Mouse (Mus musculus) layer of hippocampus, adult 2 months (tissue): ENCODE results near the gene 4930426L09Rik. TPM values are rescaled to one million over a fixed set of nuclear protein-coding genes. Genes with fewer than 3 reads are reported as not detected.

Experiments
- DNase-seq, 2 experiments: peaks; one replicate each; pipeline ENCODE4 v3.0.0; 2022; ENCODE audit warnings: low spot score in 2 of 2
- H3K27ac ChIP-seq: fragments of 200-600 bp; 2 replicates; pipeline ENCODE4 v1.8.1; 2022
- H3K4me3 ChIP-seq: fragments of 200-600 bp; 2 replicates; pipeline ENCODE4 v1.8.1; 2022; ENCODE audit warnings: mild to moderate bottlenecking
- CTCF ChIP-seq: fragments of 200-600 bp; conservative IDR thresholded peaks from 2 replicates; pipeline ENCODE4 v1.8.1; 2022; ENCODE audit warnings: antibody characterized with exemption, mild to moderate bottlenecking, moderate library complexity
- total RNA-seq, 2 experiments: library from RNA; stranded (reverse); gene quantifications; 2 replicates each; pipeline ENCODE4 v1.2.3; 2021

Gene 4930426L09Rik
- total RNA-seq, 2 experiments from 2014 or later = 0.88 to 1.2 TPM

DNA sequence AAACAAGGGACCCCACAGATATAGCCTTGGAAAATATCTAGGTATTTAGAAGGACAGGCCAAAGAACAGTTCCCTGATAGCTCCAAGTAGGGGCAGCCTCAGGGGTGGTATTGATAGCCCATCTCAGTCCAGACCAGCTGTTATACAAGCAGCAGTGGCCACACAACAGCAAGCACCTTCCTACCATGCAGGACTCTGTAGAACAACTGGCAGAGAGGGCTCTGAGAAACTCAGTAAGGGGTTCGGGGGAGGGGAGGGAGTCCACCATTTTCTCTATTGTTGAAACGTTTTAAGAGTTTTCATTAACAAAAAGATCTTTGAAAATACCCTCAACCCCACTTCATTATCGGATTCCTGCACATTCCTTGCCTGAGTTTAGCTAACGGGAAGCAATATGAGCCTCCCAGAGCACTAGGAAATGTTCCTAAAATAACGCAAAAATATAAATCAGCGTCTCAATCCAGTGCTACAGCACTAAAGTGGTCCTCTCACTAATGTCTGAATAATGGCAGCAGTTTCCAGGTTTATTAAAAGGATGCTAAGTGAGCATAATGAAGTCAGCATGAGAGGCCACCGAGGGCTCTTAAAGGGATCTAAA lies 37.7 kb upstream of the 4930426L09Rik start:
- Histone ChIP-seq H3K4me3 (no peak overlapping the region), H3K27ac (no peak overlapping the region)
- no peak for DNase-seq
- no peak for TF ChIP-seq CTCF

DNA sequence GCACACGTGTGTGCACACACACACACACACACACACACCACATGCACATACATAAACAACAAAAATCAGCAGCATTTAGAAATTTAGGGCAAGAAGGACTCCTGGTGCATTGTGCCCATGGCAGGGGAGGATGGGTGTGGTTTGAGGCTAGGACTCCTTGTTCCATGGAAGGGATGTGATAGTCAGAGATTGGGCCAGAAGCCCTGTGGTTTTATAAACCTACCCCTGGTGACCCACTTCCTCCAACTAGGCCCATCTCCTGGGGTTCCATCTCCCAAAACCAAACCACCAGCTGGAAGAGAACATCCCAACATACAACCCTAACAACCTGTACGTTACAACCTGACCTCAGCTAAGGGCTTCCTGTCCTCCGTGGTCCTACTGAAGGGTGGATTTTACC lies 35.6 kb upstream of the 4930426L09Rik start:
- H3K4me3 ChIP-seq = no peak overlapping the region
- no peak for DNase-seq
- no peak for TF ChIP-seq CTCF

DNA sequence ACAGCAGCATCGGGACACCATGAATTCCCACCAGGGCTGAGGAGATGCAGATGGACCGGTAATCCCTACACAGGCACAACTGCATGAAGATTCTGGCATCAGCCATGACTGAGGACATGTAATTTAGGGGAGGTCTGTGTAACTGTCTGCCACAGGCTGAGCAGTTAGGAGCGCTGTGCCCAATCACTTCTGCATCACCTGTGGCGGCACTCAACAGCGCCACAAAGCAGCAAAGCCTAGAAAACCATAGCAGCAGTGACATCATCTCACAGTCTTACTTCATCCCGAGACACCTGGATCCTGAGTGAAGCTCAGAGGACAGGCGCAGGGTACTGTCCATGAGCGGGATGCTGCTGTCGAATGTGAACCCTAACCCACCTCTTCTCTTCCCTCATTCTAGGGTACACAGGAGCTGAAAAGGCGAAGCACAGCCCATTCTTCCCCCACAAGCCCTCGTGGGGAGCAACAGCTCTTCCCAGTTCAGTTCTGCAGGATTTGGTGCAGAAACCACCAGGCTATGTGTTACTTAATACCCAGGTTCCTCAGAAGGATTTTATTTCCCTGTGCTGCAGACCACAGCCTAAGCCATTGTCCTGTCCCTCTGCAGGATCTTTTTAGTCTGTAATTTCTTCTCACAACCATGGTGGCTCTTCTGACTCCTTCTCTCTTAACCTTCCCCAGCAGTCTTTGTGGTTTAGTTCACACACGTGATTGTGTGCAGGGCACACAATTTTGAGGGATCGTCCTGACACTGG lies 34.7 kb upstream of the 4930426L09Rik start:
- H3K4me3 ChIP-seq = no peak overlapping the region
- no peak for TF ChIP-seq CTCF
- H3K27ac ChIP-seq = no peak overlapping the region
- no peak for DNase-seq

More for the DNA sequence above, 35.6 kb upstream of the 4930426L09Rik start:
- H3K27ac ChIP-seq = no peak overlapping the region

DNA sequence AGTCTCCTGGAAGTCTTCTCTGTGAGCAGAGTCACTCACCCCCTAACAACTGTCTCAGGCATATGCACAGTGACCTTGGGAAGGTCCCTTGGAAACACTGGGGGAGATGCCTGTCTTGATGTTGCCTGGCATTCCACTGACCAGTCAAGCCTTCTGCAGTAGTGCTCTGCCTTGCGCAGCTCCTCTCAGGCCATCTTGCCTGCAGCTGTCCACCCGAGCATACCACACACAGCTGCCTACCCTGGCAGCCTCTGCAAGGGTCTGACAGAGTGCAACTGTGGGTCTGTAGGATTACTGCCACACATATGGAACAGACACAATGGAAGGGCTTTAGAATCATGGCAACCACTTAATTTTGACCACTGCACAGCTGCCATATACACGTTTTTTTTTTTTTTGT lies 33.0 kb upstream of the 4930426L09Rik start:
- H3K4me3 ChIP-seq = no peak overlapping the region
- TF ChIP-seq CTCF = no peak
- no peak overlapping the region for H3K27ac ChIP-seq
- DNase-seq = no peak

DNA sequence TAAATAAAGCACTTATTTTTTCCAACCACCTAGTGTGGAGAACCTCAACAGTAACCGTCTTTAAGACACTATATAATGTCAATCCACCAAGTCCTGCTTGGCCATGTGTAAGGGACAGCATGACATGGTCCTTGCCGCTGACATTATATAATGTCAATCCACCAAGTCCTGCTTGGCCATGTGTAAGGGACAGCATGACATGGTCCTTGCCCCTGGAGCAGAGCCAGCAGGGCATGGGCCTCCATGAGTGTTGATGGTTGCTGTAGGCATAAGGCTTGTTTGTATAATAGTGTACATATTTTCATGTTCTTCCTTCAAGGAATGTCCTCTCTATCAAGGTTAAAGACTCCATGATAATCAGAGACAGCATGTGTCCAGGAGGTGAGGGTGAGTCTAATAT lies 32.2 kb upstream of the 4930426L09Rik start:
- Histone ChIP-seq H3K4me3 (no peak overlapping the region), H3K27ac (no peak overlapping the region)
- TF ChIP-seq CTCF = no peak
- DNase-seq = no peak

DNA sequence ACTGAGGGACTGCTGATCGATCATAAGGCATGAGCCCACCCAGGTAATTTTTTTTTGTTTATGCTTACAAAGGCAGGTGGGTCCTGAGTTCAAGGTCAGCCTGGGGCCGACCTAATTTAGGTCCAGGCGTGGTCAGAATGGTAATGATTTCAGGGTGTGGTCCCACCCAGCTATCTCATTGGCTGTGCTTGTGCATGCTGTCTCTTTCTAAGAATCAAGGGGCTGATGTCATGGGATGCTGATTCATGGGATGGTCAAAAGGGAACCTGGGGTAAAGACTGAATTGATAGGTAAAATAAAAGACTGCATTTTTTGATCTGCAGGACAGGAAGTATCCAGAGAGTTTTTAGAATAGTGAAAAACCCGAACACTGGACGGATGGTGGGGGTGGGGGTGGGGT lies 31.6 kb upstream of the 4930426L09Rik start:
- no peak for TF ChIP-seq CTCF
- no peak for DNase-seq
- Histone ChIP-seq H3K27ac (no peak overlapping the region), H3K4me3 (no peak overlapping the region)

DNA sequence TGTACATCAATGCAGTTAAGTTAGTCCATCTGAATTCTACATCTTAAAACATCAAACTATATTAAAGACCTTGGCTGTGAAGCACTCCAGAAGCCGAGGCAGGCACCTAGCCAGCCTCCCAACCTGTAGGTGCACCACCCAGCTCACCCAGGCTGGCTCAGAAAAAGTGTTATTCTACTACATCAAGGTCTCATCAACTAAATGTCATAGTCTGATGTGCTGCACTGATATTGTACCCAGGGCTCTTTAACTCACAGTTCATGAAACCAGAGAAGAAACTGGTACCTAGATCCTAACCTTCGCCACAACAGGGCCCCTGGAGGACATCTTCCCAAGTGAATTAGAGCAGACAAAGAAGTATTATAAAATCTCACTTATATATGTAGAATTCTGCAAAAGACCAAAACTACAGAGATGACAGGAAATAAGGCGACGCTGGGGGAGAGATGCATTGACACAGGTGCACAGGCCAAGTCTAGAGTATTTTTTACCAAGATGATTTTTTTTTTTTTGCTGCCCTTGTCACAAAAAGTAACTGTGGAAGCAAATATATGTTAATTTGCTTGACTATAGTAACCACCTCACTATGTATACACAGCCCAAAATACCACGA lies 30.6 kb upstream of the 4930426L09Rik start:
- no peak for TF ChIP-seq CTCF
- Histone ChIP-seq H3K4me3 (no peak overlapping the region), H3K27ac (no peak overlapping the region)
- no peak for DNase-seq

DNA sequence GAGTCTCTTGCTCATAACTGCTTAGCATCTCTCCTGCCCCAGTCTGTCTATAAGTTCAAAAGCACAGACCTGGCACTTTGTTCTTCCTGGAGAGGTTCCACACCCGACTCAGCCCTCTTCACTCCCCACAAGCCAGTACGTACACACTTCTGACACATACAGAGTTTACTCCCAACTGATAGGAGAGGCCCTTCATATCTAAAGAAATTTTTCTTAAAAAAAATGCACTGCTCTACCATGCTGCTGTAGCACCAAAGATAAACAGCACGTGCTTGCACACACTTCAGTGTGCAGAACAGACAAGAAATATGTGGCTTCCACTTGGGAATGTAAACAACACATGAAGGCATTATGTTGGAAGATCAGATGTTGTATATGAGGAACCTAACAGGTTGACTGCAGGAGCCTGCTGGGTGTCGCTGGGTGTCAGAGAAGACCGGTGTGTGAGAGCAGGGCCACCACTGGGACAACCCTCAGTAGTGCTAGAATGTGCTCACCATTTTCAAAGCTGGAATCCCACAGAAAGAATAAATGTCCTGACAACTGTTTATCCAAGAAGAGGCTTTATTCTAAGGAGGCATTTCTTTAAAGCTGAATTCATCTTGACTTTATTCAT lies 29.0 kb upstream of the 4930426L09Rik start:
- Histone ChIP-seq H3K27ac (no peak overlapping the region), H3K4me3 (no peak overlapping the region)
- no peak for DNase-seq
- TF ChIP-seq CTCF = no peak

DNA sequence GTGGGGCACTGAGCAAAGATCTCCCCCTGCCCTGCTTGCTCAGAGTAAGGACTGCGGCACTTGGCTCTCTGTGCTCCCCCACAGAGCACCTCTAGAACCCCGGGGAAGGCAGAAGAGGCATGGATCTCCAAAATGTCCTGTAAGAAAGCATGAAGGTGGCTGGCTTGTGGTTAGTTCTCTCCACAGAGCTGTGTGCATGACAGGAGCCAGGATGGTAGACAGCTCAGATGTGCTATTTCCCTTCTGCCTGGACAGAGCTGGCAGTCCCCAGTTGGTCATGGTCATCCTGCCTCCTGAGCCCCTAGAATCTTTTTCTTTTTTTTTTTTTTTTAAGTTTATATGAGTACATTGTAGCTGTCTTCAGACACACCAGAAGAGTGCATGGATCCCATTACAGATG lies 27.7 kb upstream of the 4930426L09Rik start:
- Histone ChIP-seq H3K4me3 (no peak overlapping the region), H3K27ac (no peak overlapping the region)
- DNase-seq = no peak
- no peak for TF ChIP-seq CTCF

DNA sequence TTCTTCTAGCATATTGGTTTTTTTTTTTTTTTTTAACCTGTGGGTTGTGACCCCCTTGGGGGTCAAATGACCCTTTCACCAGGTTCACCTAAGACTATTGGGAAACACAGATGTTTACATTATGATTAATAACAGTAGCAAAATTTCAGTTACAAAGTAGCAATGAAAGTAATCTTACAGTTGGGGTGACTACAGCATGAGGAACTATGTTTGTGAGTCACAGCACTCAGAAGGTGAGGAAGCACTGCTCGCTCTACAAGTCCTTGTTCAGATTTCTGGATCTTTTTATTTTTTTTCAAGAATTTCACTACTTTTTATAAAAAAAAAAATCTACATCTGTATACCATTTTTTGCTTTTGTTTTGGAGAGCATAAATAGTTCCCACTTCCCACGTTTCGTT lies 26.6 kb upstream of the 4930426L09Rik start:
- Histone ChIP-seq H3K27ac (no peak overlapping the region), H3K4me3 (no peak overlapping the region)
- no peak for TF ChIP-seq CTCF
- DNase-seq = no peak

DNA sequence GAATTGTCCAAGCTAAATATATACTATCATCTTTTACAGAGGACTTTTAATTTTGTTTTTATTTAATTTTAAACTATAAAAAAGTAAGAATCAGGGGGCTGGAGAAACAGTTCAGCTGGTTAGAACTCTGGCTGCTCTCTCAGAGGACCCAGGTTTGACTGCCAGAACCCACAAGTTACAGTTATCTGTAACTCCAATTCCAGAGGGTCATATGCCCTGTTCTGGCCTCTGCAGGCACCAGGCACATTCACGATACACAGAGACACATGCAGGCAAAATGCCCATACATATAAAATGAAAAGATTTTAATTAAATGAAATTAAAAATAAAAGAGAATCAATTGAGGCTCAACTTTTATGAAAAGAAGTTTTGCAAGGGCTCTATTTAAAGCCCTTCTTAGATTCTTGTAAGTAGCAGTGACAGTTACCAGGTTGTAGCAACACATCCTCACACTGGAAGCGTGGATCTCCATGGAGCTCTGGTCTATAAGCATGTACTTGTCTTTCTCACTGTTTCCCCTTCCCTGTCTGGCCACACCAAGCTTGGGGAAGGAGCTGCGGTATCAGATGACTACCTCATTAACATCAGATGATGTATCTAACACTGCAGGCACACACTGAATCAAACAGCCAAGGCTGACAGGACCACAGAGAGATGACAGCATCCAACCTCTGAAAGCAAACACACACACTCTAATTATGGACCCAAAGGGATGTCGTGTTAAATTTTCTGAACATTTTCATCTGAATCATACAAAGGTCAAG lies 23.1 kb upstream of the 4930426L09Rik start:
- Histone ChIP-seq H3K4me3 (no peak overlapping the region), H3K27ac (no peak overlapping the region)
- no peak for DNase-seq
- no peak for TF ChIP-seq CTCF

DNA sequence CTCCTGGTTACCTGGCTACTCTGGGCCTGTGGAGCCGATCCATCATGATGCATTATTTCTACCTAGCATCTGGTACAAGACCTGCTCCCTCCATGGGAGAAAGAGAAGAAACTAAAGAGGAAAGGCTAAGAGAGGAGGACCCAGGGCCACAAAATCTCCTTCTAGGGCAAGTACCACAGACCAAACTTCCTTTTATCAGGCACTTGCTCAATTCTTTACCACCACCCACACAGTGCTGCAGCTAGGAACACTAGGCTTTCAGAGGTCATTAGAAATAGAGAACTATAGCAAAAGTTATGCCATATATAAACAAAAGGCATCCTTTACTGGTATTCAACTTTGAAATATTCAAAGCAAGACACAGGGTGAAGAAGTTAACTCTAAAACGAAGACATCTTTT lies 22.0 kb upstream of the 4930426L09Rik start:
- no peak for TF ChIP-seq CTCF
- no peak for DNase-seq
- Histone ChIP-seq H3K27ac (no peak overlapping the region), H3K4me3 (no peak overlapping the region)

DNA sequence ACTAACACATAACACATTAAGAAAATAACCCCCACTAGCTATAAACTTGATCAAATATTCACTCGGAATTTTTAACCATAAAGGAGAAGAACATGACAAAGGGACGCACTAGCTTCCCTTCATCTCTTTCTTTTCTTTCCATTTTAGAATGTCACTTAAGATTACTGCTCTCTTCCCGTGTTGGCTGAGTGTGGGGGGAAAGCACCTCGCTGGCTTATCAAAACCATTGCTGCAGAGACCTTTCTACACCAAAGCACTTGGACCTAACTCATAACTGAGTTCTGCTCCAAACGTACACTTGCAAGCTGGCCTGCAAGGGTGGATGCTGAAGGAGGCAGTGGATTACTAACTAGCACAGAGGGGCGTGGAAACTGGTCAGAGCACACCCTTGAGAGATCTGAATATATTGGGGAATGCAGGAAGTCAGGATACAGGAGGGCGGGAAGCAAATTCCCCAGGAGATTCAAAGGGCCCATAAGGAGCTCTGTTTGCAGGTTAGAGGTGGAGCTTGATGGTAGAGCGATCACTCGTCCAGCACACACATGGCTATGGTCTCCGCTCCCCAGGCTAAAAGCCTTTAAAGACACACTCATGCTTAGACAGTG lies 20.8 kb upstream of the 4930426L09Rik start:
- H3K27ac ChIP-seq = no peak overlapping the region
- H3K4me3 ChIP-seq = no peak overlapping the region
- no peak for TF ChIP-seq CTCF
- DNase-seq = no peak
